Mouse (Mus musculus) retina, embryonic 14.5 days (tissue): Measurements from ENCODE around the gene Dis3l2.

ENCODE experiments used
- DNase-seq: peaks from one replicate; pipeline ENCODE4 v3.0.0-alpha.2; 2015; ENCODE audit warnings: low spot score

The Dis3l2 gene

DNA sequence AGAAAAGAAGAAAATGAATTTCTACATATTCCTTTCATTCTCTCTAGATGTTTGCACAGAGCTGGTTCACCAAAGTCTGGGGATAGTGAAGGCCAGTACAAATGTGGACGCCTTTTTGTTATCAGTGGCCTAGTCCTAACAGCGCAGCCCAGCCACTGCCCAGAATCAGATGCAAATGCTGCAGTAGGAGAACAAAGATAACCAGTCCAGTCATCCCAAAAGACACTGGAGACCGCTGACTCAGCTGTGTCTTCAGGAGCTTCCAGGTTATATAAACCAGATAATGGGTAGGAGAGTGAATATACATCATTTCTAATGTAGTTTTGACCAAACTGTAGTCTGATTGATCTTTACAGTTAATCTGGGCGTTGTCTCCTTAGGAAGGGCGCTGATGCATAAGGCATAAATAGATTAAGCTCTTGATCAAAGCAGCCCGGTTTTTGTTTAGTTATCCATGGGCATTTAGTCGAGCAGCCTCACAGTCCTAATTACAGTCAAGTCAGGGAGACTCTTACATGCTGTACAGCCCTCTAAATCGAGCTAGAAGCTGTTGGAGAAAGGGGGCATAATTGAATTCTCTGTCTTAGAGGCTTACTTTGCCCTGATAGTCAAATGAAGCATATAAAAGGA lies 212.9 kb downstream of the Dis3l2 start:
- peak; percentile 10 for DNase-seq

DNA sequence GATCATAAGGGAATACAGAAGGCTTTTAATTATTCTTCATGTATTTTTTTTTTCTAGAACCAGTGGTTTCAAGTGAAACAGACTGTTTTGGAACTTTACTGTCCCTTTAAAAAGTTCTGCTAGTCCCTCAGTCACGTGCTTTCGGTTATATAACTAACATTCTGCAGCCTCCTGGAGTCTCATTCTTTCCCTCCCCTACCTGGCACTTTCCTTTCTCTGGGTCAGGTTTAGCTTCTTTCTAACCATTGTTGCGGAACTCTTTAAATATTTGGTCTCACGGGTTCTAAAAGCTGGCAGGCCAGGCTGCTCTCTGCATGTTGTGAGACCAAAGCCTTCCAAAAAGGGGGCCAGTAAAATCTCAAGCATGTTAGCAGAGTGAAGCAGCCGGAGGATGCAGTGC lies 222.2 kb downstream of the Dis3l2 start:
- no peak for DNase-seq

DNA sequence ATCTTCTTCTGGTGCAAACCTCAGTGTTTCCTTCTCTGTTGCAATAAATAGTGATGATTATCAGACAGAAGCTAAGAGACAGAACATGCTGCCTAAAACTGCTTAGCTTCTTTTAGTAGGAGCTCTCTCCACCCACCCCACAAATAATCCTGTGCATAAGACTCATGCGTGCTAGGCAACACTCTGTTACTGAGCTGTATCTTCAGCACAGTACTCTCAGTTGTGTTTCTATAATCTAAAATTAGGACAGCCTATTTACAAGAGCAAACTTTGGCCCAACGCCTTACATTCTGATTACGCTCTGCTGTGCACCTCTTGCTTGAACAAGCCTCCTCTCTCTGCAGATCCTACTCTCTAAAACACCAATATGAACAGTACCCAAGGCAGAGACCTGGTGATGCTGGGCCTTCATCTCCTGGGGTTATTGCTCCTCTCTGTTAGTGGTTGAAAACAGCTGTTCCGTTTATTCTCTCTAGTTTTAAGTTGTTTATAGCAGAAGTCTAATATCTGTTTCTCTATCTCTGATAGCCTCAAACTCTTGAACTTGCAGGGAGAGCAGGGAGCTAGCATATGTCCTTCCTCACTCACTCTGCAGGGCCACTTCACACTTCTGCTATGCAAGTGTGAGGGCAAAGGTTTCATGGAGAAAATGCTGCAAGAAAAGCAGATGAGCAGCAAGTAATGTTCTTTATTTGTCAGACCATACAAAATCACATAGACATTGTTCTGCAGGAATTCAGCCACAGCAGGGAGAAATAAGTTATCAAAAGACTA lies 228.2 kb downstream of the Dis3l2 start:
- no peak for DNase-seq

DNA sequence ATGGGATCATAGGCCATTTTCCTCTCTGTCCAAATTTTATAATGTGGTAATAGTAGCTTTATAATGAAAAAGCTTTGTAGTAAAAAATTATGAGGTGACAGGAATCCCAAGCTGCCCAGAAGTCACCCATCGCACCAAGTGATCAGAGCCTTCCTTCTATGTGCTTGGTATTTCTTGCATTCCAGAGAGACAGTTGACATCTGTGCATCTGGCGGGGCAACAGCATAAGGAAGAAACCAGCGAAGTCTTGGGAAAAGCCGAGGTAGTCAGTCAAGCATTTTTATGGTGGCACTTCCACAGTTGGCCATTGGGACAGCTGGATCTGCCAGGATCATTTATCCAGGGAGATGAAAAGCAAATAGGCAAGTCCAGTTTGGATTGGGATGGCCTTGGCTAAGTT lies 229.2 kb downstream of the Dis3l2 start:
- no peak for DNase-seq

DNA sequence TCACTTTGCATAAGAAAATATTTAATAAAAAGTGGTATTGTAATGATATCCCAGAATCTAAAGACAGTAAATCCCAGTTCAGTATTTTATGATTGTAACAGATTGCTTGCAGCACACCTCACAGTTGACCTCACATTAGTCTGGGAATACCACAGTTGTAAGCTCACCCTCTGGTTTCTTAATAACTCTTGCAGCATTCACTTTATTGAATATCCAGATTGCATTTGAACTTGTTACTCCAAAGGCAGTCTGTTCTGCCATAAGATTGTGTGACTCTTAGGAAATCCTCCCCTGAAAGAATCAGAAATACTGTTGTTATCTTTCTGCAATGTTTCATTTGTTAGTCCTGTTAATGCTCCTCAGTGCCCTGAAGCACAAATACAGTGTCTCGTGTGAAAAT lies 230.0 kb downstream of the Dis3l2 start:
- no peak for DNase-seq

DNA sequence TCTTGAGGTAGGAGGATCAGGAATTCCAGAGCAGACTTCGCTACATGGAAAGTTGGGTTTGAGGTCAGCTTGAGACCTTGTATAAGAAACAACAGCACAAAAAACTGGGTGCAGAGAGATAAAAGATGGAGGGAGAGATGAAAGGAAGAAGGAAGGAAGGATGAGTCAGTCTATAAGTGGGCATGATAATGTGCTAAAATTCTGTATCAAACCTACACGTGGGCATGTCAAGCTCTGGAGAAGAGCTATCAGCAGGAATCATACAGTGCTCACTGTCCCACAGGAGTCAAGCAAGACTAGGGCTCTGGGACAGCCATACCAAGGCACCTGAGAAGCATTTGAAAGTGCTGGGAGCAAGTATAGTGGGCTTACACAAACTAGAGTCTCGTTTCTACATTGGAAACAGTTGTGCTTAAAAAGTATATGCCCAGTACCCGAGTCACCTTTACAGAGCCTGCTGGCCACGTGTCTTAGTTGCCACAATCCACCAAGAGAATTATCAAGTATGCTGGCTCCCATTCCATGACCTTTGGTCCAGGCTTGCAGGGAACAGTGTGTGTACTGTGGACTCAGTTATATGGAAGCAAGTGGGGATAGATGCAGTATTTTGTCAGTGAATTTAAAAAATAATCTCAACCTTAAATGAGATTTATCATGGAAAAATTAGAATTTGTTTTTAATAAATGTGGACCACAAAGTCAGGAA lies 248.0 kb downstream of the Dis3l2 start:
- no peak for DNase-seq

DNA sequence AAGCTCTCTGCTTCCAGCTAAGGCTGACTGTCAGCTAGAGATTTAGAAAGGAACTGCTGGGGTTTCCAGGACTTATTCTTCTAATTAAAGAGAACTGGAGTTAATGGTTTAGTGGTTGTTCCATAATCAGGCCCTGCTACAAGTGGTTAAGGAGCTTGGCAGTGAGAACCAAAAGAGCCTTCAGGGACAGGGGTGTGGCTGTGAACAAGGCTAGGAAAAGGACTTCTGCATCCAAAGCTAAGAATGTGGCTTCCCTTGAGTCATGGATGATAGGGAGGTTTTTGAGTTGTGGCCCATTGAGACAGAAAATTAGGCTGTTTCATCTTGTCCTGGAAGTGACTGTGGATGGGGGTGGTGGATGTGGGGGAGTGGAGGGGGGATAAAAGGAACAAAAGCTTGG lies 252.2 kb downstream of the Dis3l2 start:
- DNase-seq: no peak

DNA sequence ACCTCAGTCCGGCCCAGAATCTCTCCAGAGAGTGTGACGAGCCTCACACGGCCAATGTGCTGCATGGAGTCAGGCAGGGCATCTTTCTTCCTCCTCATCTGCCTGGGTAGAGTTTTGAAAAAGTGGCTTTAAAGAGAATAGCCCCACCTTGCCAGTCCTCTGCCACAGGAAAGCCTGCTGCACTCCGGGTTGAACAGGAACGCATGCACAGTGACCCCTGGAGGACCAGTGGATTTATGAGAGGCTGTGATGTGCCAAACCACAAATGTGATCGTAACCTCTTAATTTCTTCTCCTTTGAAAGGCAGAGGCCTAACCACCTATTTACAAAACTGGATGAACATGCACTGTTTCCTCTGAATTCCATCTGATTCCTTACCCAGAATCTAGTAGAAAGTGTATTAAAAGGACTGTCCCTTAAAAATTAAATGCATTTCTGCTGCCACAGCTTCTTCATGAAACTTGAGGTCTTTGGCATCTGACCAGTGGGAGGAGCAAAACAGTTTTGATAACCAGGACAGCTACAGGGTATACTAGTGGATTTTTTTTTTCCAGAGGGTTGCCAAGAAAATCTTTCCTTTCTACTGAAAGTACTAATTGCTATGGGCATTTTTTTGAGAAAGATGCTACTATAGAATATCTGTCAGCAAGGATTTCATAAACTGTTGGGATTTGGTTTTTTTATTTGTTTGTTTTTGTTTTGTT lies 264.8 kb downstream of the Dis3l2 start:
- no peak for DNase-seq

DNA sequence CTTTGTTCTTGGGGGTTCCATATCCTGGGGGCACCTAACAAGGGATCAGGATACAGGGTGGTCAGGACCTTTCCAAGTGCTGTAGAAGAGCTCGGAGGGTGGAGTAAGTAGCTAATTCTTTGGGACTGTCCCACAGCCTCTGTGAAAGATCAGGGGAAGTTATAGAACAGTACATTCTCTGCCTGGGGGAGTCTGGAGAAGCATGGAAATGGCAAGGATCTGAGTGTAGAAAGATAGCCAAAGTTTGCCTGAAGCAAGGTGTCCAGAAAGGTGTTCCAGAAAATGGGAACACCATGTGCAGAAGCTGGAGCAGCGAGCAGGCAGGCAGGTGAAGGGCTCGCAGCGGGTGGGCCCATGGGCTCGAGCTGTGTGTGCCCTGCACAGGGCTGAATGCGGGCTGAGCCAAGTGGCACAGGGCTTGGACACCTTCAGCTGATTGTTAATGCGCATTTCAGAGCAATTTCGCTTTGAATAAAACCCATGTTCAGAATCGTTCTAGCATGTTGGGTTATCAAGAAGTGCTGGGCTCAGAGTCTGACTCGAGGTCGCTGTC lies 265.6 kb downstream of the Dis3l2 start:
- no peak for DNase-seq

DNA sequence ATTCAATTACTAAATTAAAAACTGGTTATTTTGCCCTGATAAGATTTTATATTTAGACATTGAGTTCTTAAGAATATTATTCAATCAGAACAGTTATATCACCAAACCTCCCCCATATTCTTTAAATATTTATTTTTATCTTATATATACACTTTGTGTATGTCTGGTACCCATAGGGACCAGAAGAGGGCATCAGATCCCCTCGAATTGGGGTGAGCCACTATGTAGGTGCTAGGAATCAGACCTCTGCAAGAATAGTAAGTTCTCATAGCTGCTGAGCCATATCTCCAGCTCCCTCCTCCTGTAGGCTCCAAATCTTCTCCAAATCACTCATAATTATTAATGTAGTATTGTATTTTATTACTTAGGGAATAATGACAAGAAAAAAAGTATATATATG lies 269.1 kb downstream of the Dis3l2 start:
- DNase-seq: no peak

DNA sequence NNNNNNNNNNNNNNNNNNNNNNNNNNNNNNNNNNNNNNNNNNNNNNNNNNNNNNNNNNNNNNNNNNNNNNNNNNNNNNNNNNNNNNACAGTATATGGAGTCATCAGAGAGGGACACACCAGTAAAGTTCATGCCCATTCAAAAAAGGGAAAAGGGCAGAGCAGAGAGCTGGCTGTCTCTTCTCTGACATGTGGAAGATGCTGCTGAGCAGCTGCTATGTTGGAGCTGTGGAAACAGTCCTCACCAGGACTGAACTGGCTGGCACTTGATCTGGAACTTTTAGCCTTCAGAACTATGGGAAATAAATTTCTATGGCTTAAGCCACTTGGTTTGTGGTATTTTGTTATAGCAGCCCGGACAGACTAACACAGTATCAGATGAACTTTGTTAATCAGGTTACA lies 273.4 kb downstream of the Dis3l2 start:
- no peak for DNase-seq

DNA sequence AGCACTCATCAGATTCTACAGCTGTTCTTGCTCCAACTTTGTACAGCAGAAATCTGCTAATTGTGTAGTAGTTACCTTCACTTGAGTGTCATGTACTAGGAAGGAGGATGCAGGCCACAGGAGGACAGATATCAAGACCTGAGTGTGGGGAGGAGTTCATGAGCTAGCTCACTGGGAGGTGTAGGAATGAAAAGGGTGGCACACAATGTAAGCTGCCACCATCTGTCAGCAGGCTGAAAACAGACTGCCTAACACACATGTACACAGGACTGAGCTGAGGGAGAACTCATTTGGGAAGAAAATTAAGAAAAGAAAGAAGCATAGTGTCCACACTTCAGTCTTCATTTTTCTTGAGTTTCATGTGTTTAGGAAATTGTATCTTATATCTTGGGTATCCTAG lies 282.8 kb downstream of the Dis3l2 start:
- DNase-seq: no peak

DNA sequence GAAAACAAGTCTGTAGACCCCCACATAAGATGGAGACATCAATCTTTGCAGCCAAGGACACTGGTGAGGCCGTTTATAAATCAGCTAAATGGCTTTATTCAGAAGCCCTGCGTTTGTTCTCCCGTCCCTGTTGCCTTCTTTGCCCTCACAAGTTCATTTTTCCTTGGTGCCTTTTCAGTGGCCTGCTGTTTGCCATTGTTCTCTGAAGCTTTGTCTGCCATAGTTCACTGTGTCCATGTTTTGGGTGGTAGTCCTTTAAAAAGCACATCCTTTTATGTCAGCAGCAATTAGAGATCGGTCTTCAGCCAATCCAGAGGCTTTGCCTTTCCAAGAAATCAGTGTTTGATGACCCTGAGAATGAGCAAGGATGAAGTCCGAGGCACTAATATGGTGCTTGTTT lies 289.2 kb downstream of the Dis3l2 start:
- peak; percentile 17 for DNase-seq

DNA sequence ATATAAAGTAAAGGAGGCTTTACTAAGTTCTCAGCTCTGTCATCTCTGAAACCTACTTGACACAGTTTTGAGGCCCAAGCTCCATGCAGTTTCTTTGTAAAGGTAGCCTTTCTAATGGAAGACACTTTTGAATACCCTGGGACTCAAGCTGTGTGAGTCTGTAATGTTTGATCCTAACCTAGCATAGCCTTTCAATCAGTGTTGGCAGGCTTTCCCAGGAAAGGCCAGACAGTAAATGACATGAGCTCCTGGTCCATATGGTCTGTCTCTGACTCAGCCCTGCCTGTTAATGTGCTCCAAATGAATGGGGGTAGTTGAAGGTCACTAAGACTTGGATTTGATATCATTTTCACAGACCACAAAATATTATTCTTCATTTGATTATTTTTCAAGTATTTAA lies 290.4 kb downstream of the Dis3l2 start:
- DNase-seq: no peak

DNA sequence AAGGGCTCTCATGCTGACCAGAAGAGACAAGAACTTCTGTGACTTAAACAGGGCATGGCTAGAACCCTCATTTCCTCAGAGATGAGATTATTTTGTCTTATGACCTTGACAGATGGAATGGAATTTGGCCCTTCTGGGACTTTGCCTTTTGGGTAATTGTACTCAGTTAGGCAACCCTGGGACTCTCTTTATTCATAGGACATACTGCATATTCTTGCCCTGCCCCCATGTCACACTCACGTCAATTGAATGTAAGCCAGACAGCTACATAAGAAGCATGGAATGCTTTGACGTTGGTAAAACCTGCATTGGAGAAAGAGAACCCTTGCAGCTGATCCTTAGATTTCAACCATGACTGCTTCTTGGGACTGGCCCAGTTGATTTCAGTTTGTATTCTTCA lies 294.4 kb downstream of the Dis3l2 start:
- DNase-seq: no peak

DNA sequence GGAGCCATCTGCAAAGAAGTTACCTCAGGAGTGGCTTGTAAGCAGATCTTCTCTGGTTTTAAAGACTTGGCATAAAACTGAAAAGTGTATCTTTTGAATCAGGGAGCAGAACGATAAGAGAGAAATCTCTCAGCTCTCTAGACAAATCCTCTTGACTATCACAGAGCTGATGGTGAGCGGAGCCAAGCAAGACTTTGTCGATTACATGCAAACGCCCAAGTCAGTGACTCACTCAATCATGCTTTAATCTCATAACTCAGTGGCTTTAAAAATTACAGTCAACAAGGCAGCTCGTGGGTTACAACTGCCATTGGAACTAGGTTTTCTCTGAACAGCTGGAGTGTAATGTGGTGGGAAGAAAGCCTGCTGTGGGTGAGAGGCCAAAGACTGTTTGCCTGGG lies 297.8 kb downstream of the Dis3l2 start:
- DNase-seq: no peak

DNA sequence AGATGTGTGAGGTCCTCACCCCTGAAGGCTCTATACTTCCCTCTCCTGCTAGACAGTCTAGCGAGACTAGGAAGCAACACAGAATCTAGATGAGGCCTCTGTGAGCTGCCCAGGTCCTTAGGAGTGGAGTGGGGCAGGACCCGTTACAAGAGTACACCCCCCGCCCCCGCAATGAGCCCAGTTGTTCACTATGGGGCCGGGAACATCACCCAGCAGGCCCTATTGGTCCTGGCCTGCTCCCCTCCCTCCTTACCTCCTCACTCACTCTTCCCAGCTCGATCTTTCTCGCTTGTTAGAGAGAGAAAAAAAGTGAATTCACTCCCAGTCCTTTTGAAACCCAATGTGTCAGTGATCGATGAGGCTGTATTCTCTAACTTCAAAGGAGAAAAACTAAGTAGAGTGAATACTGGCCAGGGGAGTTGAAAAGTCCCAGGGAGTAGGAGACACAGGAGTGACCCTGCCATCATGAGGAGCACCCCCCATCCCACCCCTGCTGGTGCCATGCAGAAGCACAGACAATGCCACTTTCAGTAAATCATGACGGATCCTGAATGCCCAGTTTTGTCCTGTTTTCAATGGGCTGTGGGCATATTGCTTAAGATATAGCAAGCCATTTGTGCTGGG lies 299.0 kb downstream of the Dis3l2 start:
- no peak for DNase-seq

DNA sequence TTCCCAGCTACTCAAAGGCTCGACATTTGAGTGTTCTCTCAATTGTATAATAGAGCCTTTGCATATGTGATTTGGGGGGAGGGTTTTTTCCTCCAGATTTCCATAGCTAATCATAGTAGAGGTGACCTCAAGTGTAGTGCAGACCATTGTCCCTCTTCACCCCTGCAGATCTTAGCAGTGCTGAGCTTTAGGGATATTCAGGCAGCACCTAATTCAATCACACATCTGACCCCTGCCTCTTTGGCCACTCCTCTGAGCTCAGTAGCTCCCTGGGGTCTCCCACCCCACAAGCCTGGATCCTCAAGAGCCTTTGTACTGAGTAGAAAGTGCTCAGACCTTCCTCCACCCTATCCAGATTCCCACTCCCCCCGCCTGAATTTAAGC lies 299.6 kb downstream of the Dis3l2 start:
- no peak for DNase-seq

DNA sequence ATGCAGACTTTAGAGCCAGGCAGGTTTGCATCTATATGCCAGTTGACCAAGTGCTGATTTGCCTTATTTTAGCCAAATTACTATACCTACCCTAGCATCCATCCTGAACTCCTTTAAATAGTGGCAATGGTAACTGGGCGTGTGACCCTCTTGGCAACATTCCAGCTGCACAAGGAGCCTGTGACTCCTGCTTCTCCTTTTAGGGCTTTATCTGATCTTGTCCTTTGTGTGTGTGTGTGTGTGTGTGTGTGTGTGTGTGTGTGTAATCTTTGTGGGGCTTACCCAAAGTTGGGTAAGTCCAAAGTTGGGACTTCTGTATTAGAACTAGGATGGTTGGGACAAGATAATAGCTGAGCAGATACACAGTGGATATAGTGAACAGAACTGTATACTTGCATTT lies 302.8 kb downstream of the Dis3l2 start:
- DNase-seq: no peak

DNA sequence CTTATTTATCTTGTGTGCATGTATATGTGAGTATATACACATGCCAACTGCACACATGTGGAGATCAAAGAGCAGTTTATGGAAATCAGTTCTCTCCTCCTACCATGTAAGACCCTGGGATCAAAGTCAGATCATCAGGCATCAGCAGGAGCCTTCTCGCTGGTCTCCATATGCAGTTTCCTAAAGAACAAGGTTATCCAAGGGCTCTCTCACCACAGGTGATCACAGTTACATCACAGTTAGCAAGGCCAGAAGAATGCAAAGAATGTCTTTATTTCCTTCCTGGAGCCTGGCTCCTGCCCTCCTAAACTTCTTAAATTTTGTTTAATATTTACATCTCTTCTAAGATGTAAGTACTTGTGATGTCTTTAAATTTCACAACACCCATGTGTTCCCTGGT lies 304.6 kb downstream of the Dis3l2 start:
- no peak for DNase-seq

DNA sequence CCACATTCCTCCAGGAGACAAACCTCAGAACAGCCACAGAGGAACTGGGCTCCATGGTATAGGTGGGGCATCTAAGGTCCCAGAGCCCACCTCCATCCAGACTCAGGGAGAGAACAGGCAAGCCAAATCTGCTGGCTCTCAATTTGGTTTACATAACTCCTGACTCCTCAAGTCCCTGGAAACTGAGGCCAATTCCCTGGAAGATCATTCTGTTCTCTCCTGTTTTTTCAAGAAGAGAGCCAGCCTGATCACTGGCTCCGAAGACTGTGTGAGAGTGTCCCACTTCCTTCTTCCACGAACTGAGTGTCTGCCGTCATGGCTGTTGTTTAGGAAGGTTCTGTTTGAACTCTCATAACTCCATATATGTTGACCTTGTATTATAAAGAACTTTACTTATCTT lies 305.5 kb downstream of the Dis3l2 start:
- no peak for DNase-seq
